Mouse (Mus musculus) stomach, embryonic 16.5 days (tissue): ENCODE results near the gene Ano1. TPM values are rescaled to one million over a fixed set of nuclear protein-coding genes. Genes with fewer than 3 reads are reported as not detected.
A peak's percentile ranks its signal among the peaks of the same experiment; 100 is the strongest.

Source experiments
- ATAC-seq: fragments of 200-750 bp; cut with Nextera tagmentation; 2 replicates; pipeline ENCODE4 v1.8.0; 2017; ENCODE audit warnings: moderate number of reproducible peaks, moderate TSS enrichment; ENCODE audit not compliant: insufficient read depth, low FRiP score
- H3K27ac ChIP-seq: fragments of 300-500 bp; sonication (generic); 2 replicates; pipeline ENCODE4 v1.5.1; 2014; ENCODE audit warnings: low read length
- H3K27me3 ChIP-seq: fragments of 300-500 bp; sonication (generic); 2 replicates; pipeline ENCODE4 v1.6.1; 2014; ENCODE audit warnings: low read length, control low read depth, mixed read lengths; ENCODE audit not compliant: control insufficient read depth, insufficient read depth
- H3K36me3 ChIP-seq: fragments of 300-500 bp; sonication (generic); 2 replicates; pipeline ENCODE4 v1.6.1; 2014; ENCODE audit warnings: low read length; ENCODE audit not compliant: control insufficient read depth, insufficient read depth
- H3K4me1 ChIP-seq: fragments of 300-500 bp; sonication (generic); 2 replicates; pipeline ENCODE4 v1.6.1; 2014; ENCODE audit warnings: low read length, control low read depth, mixed read lengths; ENCODE audit not compliant: control insufficient read depth, insufficient read depth
- H3K4me2 ChIP-seq: fragments of 300-500 bp; sonication (generic); 2 replicates; pipeline ENCODE4 v1.6.1; 2014; ENCODE audit warnings: low read depth, low read length, mixed read lengths
- H3K4me3 ChIP-seq: fragments of 300-500 bp; sonication (generic); replicated peaks from 2 replicates; pipeline ENCODE4 v1.5.1; 2014; ENCODE audit warnings: mild to moderate bottlenecking, low read length
- H3K9ac ChIP-seq: fragments of 300-500 bp; sonication (generic); 2 replicates; pipeline ENCODE4 v1.6.1; 2014; ENCODE audit warnings: low read length
- H3K9me3 ChIP-seq: fragments of 300-500 bp; sonication (generic); replicated peaks from 2 replicates; pipeline ENCODE4 v1.6.1; 2016; ENCODE audit warnings: low read length, control low read depth; ENCODE audit not compliant: control insufficient read depth
- WGBS: fragments of 180-500 bp; shearing (Covaris S2); extraction: QIAGEN DNeasy Blood & Tissue Kit; methylation state at CpG from one replicate; pipeline ENCODE4 v1.1.7; 2014; 5-methylcytosine and 5-hydroxymethylcytosine counted together
- polyA plus RNA-seq: library from polyadenylated mRNA; unstranded; fragments of >200 nt; fragmentation: Nextera tagmentation; extraction: Ambion mirVana; gene quantifications from 2 replicates; pipeline ENCODE4 v1.2.1, GENCODE M21; 2015

The Ano1 gene
- polyA plus RNA-seq, 1 experiment from 2014 or later, result 60.9 TPM

- H3K36me3 ChIP-seq, result no peaks in the 10 kb centered on the region
- H3K9me3 ChIP-seq, result no peaks in the 10 kb centered on the region
- H3K4me3 ChIP-seq, result no peak overlapping the region
- ATAC-seq, result no peak
- no peaks in the 10 kb centered on the region for H3K4me1 ChIP-seq
- no peak overlapping the region for H3K4me2 ChIP-seq
- H3K27me3 ChIP-seq, result no peaks in the 10 kb centered on the region
- H3K9ac ChIP-seq, result no peak overlapping the region
- H3K27ac ChIP-seq, result no peak overlapping the region
- 87% methylated on average over 4 of the region's 4 CpGs for WGBS
These were observed 191.2 kb downstream of the Ano1 start for GRCm38 (mm10) chr7:144560594-144560993.

GRCm38 (mm10) chr7:144558552-144558951, 193.2 kb downstream of the Ano1 start:
- no peaks in the 10 kb centered on the region for H3K36me3 ChIP-seq
- H3K4me3 ChIP-seq, result no peak overlapping the region
- H3K9me3 ChIP-seq, result no peaks in the 10 kb centered on the region
- ATAC-seq, result no peak
- WGBS, result 53% methylated on average over 6 of the region's 6 CpGs
- H3K4me2 ChIP-seq, result no peak overlapping the region
- H3K4me1 ChIP-seq, result no peaks in the 10 kb centered on the region
- no peak overlapping the region for H3K27ac ChIP-seq
- no peak overlapping the region for H3K9ac ChIP-seq
- H3K27me3 ChIP-seq, result no peaks in the 10 kb centered on the region

DNA sequence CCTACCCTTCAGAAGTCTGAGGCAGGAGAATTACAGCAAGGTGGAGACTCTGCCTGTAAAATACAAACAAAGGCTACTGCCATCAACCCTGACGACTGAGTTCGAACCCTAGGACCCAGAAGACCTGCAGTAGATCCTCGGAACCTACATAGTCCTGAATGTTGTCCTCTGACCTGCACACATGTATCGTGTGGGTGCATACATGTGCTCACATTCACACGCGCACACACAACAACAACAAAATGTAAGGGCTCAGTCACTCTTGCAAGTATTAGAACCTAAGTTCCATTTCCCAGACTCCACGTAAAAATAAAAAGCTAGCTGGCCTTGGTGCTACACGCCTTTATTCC, 197.7 kb downstream of the Ano1 start:
- Histone ChIP-seq H3K4me3 (peak overlapping the region; percentile 90), H3K9ac (peak overlapping the region; percentile 70), H3K27me3 (no peaks in the 10 kb centered on the region), H3K9me3 (no peaks in the 10 kb centered on the region), H3K4me2 (peak overlapping the region; percentile 78), H3K27ac (peak overlapping the region; percentile 36), H3K4me1 (peaks cover 15% of the 10 kb centered on the region), H3K36me3 (peaks cover 4% of the 10 kb centered on the region; the same call in 1 of the 2 replicates)
- WGBS, result 17% methylated on average over 8 of the region's 8 CpGs
- no peak for ATAC-seq

- Histone ChIP-seq H3K4me3 (peak within 1 kb of the TSS; percentile 90), H3K27ac (peak within 1 kb of the TSS; percentile 36), H3K9ac (peak within 1 kb of the TSS; percentile 97), H3K9me3 (no peaks in the 10 kb centered on the region), H3K27me3 (no peaks in the 10 kb centered on the region), H3K4me1 (peaks cover 15% of the 10 kb centered on the region), H3K36me3 (peaks cover 4% of the 10 kb centered on the region; the same call in 1 of the 2 replicates), H3K4me2 (peak within 1 kb of the TSS; percentile 78)
- 0% methylated on average over 92 of the region's 97 CpGs for WGBS
- ATAC-seq, result peak; percentile 97
These were observed 198.3 kb downstream of the Ano1 start, which contains the start of gene Ppfia1 for GRCm38 (mm10) chr7:144553237-144554122. Ppfia1 (minus strand) TSS chr7:144553729.

- Histone ChIP-seq H3K4me1 (peaks cover 15% of the 10 kb centered on the region), H3K9ac (peak overlapping the region; percentile 97), H3K4me3 (peak overlapping the region; percentile 90), H3K27ac (no peak overlapping the region), H3K4me2 (peak overlapping the region; percentile 73), H3K27me3 (no peaks in the 10 kb centered on the region), H3K9me3 (no peaks in the 10 kb centered on the region), H3K36me3 (peaks cover 4% of the 10 kb centered on the region; the same call in 1 of the 2 replicates)
- WGBS, result 87% methylated on average over 8 of the region's 8 CpGs
- no peak for ATAC-seq
These were observed 199.5 kb downstream of the Ano1 start for GRCm38 (mm10) chr7:144552274-144552673.

DNA sequence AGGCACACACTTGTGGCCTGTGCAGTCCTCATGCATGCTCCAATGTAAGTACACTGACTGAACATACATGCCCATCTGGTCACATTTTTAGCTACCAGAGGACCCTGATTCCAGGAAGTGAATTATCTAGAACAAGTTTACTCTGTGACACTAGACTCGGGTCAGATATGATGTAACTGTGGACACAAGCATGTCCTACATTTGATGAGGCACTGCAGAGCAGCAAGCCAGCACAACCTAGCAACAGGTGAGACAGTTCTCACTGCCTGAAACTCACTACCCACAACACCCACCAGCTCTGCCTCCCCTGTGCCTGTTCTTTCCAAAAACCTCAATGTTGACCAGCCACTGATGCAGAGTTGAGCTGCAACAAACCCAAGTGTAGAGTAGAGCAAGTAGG, 201.0 kb downstream of the Ano1 start:
- Histone ChIP-seq H3K4me1 (peaks cover 15% of the 10 kb centered on the region), H3K27ac (no peak overlapping the region), H3K36me3 (peaks cover 4% of the 10 kb centered on the region; the same call in 1 of the 2 replicates), H3K27me3 (no peaks in the 10 kb centered on the region), H3K4me3 (no peak overlapping the region), H3K9ac (no peak overlapping the region), H3K4me2 (no peak overlapping the region), H3K9me3 (no peaks in the 10 kb centered on the region)
- no peak for ATAC-seq
- WGBS, result 65% methylated on average over 1 of the region's 1 CpGs

GRCm38 (mm10) chr7:144549904-144550566, 201.7 kb downstream of the Ano1 start:
- peaks cover 15% of the 10 kb centered on the region for H3K4me1 ChIP-seq
- no peak overlapping the region for H3K4me3 ChIP-seq
- no peak overlapping the region for H3K9ac ChIP-seq
- no peaks in the 10 kb centered on the region for H3K27me3 ChIP-seq
- peaks cover 4% of the 10 kb centered on the region; the same call in 1 of the 2 replicates for H3K36me3 ChIP-seq
- ATAC-seq, result no peak
- 98% methylated on average over 2 of the region's 2 CpGs for WGBS
- no peaks in the 10 kb centered on the region for H3K9me3 ChIP-seq
- no peak overlapping the region for H3K27ac ChIP-seq
- no peak overlapping the region for H3K4me2 ChIP-seq

GRCm38 (mm10) chr7:144545231-144545630, 206.5 kb downstream of the Ano1 start:
- Histone ChIP-seq H3K27me3 (no peaks in the 10 kb centered on the region), H3K4me2 (no peak overlapping the region), H3K9ac (no peak overlapping the region), H3K9me3 (no peaks in the 10 kb centered on the region), H3K27ac (no peak overlapping the region), H3K36me3 (no peaks in the 10 kb centered on the region; the same call in 1 of the 2 replicates), H3K4me1 (no peaks in the 10 kb centered on the region), H3K4me3 (no peak overlapping the region)
- ATAC-seq, result no peak
- WGBS, result 84% methylated on average over 3 of the region's 3 CpGs

DNA sequence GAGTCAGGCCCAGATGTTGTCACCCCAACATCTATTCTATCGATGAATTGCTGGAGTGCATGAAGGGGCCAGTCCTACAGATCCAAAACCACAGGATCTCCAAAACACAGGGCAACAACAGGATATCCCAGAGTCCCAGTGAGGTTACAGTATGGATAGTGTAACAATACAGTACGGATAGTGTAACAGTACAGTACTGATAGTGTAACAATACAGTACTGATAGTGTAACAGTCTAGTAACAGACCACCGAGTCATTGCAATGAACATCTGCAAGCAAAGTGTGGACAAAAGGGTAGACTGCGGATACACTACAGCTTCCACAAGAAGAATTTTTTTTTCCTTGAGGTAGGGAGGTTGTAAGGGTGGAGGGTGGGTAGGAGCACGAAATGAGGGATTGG, 210.4 kb downstream of the Ano1 start:
- 91% methylated on average over 5 of the region's 5 CpGs for WGBS
- H3K9ac ChIP-seq, result no peak overlapping the region
- H3K36me3 ChIP-seq, result no peaks in the 10 kb centered on the region
- H3K4me1 ChIP-seq, result no peaks in the 10 kb centered on the region
- no peaks in the 10 kb centered on the region for H3K27me3 ChIP-seq
- H3K4me2 ChIP-seq, result no peak overlapping the region
- ATAC-seq, result no peak
- H3K9me3 ChIP-seq, result no peaks in the 10 kb centered on the region
- no peak overlapping the region for H3K4me3 ChIP-seq
- no peak overlapping the region for H3K27ac ChIP-seq
